Mouse (Mus musculus) bone marrow, adult 2 months (tissue): ENCODE results near the gene Sap30bp.

Source experiments
- CTCF ChIP-seq: fragments of 200-500 bp; IDR thresholded peaks from 2 replicates; pipeline ENCODE4 v1.5.1; 2011; ENCODE audit warnings: low read length, control low read depth; ENCODE audit not compliant: control insufficient read depth, insufficient read depth
- POLR2A ChIP-seq: fragments of 200-500 bp; IDR thresholded peaks from 2 replicates; pipeline ENCODE4 v1.6.1; 2011; ENCODE audit warnings: low read depth, mild to moderate bottlenecking, control low read depth, low read length, borderline replicate concordance; ENCODE audit not compliant: control insufficient read depth

GRCm38 (mm10) chr11:115933108-115933746 is at the start of gene Sap30bp, which contains the start of gene Recql5:
- TF ChIP-seq POLR2A (no peak), CTCF (no peak)
